Mouse (Mus musculus) embryo, embryonic 10.5 days (tissue): Measurements from ENCODE around the gene Stac2.

Source experiments
- DNase-seq: peaks from one replicate; pipeline ENCODE4 v3.0.0-alpha.2; 2015; ENCODE audit warnings: low spot score

The Stac2 gene

DNA sequence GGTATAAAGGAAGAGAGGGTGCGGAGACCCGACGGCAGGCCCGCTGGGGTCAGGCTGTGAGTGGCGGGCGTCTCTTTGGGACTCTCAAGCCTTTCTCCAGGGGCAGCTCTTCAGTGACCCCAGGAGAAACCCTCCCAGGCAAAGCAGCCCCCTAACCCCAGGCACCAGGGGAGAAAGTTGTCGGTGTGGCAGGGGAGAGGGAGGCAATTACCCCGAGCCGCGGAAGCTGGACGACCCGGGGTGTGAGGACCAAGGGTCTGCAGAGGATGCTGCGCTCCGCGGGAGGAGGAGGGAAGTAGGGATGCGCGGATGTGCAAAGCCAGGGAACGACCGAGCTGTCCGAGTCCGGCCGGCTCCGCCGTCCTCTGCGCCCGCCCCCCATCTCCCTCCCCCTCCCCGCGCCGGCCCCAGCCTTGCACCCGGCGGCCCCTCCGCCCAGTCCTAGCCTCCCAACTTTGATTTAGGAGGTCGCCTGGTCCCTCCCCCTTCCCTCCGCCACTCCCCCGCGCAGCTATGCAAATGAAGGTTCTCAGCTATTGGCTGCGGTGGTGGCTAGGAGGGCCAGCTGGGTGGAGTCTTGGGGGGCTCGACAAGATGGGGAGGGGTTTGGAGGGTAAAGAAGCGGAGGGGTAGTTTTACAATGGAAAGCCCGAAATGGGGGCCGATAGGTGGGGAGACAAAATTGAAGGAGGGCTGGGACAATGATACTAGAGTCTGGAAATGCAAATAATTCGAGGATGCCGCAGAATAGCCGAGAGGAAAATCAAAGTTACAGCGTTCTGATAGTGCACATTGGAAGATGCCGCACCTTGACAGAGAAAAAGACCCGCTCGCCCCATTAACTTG, at the start of gene Stac2:
TSS of gene Stac2 (minus strand) at position 474 of the 846 bp plus-strand sequence.
- DNase-seq = peak; percentile 93

DNA sequence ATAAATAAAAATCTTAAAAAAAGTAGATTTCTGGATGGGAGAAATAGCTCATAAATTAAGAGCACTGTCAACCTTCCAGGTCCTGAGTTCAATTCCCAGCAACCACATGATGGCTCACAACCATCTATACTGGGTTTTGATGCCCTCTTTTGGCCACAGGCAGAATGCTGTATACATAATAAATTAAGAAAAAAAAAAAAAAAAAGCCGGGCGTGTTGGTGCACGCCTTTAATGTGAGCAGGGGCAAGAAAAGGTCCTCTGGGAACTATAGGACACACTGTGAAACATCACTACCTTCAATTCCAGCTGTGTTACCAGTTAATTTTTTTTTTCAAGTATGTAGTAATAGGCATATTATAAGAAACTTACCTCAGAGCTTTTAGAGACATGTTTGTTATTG, 48.1 kb upstream of the Stac2 start:
- DNase-seq = no peak

DNA sequence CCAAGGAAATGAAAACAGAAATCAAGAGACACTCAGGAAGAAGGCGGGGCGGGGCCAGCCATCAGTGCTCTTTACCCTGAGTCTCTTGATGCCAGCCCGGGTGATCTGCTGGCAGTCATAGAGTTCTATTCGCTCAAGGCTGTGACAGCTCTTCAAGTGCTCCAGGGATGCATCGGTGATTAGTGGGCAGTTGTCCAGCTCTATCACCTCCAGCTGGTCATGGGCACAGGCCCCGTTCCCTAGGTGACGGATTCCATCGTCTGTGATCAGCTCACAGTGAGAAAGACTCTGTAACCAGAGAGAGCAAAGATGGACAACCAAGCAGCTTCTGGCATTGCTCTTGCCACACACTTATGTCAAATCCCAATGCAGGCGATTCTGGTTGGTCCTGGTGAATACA, 37.3 kb upstream of the Stac2 start:
- DNase-seq = no peak

DNA sequence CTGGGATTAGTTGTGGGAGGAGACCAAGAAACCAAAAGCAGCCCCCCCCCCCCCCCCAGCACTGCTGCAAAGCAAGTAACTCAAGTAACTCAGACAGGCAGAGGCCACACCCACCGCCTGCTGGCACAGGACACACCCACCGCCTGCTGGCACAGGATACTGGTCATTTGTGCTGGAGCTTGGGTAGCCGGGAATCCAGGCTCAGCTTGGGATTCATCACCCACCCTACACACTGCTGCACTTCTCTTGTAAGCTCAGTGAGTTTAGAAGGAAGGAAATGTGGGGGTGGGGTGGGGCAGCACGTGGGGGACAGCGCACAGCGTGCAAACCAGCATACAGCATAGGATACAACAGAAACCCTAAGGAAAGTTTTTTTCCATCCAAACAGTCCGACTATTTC, 35.0 kb upstream of the Stac2 start:
- DNase-seq = peak; percentile 3

DNA sequence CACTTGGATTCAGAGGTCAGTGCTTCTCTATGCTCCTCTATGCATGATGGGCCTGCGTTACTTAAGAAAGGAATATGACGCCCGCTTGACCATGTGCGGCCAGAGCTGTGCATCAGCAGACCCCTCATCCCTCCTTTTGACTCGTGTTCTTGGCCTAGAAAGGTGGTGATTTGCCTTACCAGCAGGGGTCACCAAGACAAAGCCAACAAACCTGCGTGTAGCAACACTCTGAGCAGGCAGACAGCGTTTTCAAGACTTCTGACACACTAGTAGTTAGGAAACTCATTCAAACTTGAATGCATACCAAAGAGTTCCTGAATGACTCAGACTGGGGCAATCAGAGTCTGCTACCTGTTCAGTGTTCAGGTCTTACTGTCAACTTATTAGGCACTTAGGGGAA, 33.3 kb upstream of the Stac2 start:
- DNase-seq = no peak

DNA sequence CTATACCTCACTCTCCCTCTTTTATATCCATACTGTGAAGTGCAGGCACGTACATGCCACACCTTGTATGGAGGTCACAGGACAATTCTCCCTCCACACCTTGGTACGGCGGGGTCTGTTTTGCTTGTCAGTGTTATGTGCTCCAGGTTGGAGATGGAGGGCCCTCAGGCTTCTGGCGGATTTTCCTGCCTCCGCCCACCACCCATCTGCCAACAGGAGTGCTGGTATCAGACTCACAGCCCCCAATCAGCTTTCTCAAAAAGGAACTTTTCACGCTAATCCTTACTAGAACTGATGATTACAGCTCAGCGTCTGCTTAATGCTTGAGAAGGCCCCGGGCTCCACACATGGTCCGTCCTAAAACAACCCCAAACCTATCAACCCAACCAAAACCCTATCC, 32.9 kb upstream of the Stac2 start:
- no peak for DNase-seq

DNA sequence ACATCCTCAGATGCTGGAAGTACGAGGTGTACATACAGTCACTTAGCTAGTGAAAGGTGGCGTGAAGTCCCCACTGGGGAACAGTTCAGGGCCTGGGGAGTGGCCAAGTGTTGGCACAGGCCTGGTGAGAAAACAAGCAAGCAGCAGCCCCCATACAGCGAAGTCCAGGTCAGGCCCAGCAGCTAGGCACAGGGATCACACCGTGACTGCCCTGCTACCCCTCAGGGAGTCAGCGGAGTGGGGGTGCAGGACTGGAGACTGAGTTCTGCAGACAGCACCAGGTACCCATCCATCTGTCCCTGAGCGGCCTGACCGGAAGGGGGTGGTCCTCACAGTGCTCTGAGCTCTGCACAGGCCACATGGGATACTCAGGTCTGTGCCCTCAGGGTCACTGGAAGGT, 29.5 kb upstream of the Stac2 start:
- no peak for DNase-seq

DNA sequence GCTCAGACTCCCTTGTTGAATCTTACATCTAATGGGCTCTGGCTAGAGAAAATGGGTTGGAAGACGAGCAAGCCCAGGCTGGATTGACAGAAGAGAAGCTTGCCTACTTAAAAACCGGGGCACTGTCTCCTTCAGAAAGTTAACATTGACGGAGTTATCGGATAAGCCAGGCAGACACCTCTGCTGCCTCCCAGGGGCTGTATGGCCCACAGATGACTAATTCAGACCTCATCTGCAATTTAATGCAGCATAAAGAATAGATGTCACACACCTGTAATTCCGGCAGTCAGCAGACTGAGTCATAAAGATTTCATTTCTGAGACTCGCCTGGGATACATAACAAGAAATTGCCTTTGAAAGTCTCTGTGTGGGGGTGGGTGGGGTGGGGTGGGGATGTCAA, 27.2 kb upstream of the Stac2 start:
- DNase-seq = no peak

DNA sequence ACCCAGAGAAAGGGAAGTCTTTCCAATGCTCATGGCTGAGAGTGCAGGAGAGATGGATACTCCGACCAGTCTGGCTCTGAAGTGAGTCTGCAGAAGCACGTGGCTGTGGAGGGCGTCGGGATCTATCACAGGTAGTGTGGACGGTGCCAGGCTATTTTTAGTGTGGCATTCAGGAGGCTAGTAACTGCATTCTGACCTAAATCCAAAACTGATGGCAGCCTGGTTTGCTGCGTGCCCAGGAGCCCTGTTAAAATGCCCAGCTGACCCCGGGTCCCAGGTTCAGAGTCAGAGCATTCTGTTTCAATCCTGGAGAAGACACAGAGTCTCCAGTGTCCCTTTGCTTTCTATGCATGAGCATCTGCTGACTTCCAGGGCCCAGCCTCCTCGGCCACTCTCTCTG, 23.8 kb upstream of the Stac2 start:
- DNase-seq = no peak

DNA sequence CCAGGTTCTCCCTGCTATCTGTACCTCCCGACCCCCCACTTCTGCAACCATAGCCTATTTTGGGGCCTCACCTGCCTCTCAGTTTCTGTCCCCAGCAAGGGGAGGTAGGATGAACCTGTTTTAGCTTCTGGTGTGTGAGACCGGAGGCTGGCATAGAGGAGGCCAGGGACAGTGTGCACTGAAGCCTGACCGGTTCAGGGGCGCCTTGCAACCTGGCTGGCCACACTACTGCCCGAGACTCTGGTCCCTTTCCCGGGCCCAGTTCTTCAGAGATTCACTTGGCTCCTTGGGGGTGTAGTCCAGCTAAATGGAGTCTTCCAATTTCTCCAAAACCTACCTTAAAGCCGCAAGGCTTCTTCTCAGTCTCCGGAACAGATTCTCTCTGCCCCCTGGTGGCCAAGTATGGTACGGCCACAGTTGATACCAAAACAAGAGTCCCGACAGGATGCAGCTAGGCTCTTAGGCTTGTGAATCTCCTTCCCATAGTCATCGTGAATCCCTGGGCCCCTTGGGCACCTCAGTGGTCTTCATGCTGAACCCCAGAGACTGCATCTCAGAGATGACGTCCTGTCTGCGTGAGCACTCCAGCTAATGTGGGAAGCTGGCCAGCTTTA, 22.0 kb upstream of the Stac2 start:
- peak; percentile 92 for DNase-seq

DNA sequence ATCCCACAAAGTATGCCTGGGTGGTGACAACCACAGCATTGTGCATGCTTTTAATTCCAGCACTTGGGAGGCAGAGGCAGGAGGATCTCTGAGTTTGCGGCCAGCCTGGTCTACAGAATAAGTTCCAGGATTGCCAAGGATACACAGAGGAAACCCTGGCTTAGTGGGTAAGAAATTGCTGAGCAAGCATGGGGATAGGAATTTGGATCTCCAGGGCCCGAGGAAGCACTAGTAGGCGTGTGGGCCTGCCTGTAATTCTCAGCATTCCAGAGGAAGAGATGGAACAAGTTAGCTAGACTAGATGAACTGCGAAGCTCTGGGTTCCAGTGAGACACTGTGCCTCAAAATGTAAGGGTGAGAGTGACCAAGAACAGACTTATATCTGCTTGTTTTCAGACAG, 20.2 kb upstream of the Stac2 start:
- DNase-seq = no peak

DNA sequence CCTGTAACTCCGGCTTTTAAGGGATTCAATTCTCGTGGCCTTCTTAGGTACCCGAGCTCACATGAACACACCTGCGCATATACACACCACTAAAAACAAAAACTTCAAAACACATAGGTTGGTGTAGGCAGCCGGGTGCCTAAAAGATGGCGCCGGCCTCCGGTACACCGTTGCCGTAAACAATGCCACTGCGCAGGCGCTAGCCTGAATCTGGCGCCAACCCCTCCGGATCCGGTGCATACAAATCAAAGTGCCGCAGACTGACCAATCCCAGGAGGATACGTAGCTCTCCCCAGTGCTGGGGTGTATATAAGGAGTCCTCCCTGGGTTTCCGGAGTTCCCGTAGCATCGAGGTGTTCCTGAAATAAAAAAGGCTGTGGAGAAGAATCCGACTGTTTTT, 14.0 kb upstream of the Stac2 start:
- DNase-seq = no peak

DNA sequence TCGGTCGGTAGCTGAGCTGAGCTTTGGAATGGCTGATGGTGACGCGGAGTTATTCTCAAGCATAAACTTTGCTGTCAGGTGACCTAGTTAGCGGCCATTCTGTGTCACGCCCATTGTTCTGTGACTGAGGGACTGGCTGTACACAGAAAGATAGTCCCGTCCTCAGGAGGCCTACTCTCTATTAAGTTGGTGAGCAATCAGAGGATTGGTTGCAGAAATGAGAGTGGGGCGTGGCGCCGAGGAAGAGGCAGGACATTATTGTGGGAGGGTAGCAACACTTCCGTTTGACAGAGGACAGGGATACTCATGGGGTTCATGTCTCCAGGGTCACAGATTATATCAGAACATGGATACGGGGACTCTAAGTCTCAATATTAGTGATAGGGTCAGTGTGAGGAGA, 12.9 kb upstream of the Stac2 start:
- DNase-seq = no peak

DNA sequence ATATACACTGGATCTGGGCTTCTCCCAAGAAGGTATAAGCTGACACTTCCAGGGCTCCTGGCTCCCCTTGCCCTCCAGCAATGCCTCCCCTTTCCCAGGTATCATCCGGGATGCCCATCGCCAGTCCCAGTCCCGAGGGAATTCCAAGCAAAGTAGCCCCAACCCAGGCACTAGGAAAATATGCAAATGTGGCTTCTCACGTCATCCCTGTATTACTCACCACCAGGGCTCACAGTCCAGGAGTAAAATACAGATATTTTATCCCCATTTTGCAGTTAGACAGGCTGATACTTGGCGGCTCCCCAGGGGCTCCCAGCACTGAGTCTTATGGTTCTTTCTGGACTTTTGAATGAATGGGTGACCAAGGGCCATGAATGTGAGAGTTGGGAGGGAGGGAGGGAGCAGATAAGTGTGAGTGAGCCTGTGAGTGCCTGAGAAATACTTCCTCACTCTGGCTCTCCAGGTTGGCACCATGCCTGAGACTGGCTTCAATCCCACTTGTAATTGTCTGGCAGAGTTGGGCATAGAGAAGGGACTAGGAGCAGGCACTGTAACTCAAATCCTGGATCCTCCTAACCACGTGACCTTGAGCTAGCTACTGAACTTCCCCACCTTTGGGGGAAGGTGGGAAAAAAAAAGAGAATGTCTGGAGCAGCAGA, 8.8 kb upstream of the Stac2 start:
- no peak for DNase-seq

DNA sequence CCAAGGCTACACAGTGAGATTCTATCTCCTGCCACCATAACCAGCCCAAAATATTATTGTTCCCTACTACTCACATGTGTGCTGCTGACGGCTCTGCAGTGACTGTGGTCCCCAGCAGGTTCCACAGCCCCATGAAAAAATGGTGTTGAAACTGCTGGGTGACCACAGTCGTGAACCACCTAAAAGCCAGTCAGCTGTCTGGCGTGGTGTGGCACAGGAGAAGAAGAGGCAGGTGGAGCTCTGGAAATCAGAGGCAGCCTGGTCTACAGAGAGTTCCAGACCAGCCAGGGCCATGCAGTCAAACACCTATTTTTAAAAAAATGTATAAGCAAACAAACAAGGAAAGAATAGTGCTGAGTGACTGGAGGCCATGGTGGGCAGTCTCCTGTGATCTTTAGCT, 8.2 kb upstream of the Stac2 start:
- DNase-seq = no peak

DNA sequence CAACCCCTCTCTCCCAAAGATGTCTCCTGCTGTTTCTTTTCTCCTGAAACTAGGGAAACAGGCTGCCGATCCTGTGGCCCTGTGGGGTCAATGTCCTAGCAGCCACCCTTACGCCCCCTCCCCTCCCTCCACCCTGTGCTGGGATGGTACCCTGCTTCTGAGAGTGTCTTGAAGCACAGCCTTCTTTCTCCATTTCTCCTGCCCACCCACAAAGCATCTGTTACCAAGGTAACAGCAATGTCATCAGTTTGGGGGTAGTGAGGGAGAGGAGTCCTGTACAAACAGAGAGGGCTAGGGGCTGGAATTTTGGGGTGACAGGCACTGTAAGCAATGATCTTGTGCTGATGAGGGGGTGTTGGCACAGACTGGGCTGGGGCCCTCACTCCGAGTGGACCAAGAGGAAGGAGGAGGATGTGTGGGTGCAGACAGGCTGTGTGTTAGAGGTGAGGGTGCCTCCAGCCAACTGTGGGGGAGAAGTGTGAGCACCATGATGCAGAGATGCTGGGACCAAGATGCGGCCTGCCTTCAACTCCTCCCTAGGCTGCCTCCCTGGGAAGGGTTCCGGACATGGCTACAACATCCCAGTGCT, 6.9 kb upstream of the Stac2 start:
- no peak for DNase-seq

DNA sequence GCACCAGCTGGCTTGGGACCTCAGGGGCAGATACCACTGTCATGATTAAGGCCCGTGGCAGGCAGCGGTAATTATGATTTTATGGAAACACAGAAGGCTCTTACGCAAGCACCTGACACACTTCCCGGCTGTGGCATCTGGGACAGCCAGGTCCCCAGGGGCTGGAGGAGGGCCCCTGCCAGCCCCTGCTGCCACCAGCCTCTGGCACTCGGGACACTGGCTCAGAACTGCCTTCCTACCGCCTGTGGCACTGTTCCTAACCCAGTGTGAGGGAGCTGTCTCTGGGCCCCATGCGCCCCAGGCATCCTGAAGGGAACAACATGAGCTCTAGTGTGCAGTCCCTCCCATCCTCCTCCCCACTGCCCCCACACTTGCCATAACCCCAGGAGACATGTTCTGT, 6.4 kb upstream of the Stac2 start:
- no peak for DNase-seq

DNA sequence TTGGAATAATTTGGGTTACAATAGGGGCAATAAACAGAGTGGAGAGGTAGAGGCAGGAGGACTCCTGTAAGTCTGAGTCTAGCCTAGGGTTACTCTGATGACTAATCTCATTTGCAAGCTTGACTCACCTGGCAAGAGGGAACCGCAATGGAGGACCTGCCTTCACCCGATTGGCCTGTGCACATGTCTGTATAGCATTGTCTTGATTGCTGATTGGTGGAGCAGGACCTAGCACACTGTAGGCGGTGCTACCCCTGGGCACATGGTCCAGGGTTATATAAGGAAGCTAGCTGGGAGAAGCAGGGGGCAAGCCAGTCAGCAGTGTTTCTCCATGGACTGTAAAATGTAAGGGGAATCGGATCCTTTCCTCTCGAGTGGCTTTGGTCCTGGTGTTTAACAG, 4.7 kb upstream of the Stac2 start:
- DNase-seq = no peak

DNA sequence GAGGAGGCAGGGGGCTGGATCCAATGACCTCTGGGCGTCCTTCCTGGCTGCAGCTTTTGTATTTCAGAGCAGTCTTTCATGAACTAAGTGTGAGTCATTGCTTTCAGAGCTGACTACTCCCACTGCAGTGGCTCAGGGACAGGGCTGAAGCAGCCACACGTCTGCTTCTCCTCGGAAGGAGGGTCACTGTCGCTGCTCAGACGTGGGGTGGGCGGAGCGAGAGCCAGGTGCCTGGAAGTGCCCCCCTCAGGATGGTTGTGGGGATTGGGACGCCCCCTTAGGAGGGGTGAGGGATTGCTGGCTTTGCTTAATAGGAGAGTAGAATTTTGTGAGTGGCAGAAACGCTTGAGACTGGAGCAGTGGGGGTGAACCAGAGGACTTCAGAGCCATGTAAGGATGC, 4.2 kb upstream of the Stac2 start:
- DNase-seq = no peak

DNA sequence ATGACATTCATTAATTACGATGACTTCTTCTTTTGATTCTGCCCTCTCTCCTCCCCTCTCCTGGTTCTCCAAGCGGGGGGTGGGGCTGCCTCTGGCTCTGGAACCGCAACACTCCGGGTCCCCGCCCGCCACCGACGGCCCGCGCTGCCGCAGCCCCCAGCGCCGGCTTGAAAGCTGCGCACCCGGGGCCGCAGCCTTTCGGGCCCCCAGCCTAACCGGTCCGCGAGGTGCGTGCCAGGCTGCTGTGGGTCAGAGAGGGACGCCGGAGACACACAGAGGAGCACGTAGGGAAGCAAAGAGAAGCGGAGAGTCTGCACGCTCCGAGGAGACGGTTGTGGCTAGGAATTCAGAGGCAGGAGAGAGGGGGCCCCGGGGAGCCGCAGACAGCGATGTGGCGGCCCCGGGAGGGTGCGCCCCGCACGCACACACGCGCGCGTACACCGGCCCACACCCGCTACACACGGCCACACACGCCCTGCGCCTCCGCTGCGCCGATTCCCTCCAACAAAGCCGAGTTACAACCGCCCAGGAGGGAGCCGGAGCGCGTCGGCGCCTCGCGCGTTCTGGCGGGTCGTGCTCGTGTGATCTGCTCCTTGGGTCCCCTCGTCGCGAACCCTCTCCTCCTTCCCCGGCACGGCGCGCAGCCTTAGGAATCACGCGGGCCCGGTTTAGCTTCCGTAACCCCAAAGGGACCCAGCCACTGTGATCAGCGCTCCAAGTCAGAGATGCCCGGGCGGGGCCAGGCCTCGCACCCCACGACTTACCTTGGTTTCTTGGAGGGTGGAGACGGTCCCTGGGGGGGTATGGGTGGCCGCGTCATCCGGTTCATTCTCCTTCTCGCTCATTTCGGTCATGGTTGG, 903 bp downstream of the Stac2 start:
- DNase-seq = peak; percentile 46

DNA sequence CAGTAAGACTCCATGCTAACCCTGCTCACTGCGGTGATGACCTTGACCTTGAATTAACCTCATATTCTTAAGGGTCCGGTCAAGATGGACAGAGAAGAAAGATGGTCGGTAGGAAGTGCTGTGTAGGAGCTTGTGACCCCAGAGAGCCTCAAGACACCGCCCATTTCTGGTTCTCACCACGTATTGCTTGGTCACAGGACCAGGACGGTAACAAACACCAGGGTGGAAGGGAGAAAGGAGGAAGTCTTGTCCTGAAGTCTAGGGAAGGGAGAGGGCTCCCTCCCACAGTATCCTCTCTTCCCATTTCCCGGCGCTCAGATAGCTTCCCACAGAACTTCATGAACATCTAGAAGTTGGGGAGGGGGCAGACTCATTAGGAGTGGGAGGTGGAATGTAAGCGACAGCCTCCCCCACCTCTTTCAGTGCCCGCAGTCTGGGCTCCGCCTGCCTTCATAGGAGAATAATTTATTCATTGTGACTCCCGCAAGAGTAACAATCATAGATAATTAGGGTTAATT, 1.6 kb downstream of the Stac2 start:
- peak; percentile 40 for DNase-seq

DNA sequence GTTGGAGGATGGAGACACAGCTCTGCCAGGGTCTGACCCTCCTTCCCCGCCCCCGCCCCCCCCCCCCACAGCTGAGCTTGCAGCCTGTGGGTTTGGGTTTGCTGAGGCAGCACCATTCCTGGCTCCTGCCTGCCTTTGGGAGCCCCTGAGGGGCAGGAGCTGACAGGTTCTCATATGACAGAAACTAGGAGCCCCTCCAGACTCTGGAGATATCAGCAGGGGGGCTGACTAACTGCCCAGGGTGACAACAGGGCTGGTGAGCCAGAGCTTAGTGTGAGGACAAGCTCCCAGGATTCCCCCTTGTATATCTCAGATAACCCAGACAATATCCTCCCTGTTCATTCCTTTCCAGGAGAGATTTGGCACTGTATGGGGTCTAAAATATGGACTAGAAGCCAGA, 2.3 kb downstream of the Stac2 start:
- no peak for DNase-seq
